Mouse (Mus musculus): ENCODE results near the gene Zg16.
A peak's percentile ranks its signal among the peaks of the same experiment; 100 is the strongest.

DNA sequence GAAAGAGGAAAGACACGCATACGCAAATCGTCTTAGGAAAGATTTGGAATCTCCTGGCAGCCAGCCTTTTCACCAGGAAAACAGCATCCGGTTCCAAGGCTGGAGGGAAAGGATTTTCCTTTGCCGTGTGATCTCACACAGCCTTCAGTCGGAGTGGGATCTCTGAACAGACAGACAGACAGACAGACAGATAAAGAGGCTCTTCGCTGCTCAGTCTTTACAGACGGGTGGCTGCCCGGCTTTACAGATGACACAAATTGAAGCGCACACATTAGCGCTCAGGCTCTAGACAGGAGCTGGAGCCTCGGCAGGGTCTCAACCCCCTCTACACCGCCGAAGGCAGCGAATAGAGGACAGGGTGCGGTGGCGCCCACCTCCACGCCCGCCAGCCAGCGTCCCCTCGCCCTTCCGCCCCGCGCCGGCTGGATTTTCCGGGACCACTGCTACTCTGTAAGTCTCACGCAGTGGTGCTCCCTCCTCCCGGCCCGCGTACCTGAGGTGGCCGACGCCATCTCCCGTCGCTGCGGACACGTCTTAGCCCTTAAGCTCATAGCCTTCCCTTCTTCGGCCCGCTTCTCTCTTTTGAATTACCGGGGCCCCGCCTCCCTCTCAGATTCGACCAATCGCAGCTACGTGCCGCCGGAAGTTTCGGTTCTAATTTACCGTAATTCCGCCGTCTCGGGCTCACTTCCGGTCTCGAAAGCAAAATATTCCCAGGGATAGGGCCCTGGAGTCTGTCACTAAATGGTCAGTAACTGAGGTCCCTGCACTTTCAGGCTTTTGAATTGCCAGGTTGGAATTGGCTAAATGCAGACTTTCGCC lies 45.1 kb downstream of the Zg16 start, which contains the start of gene Kif22:
- TF ChIP-seq POLR2A (IDR thresholded peaks at IDR 0.05; ENCODE audit: insufficient read depth, low read length) (peak; percentile 75), CTCF (IDR thresholded peaks at IDR 0.05; ENCODE audit: low read depth, low read length) (no peak)

All from ES-Bruce4 (cell line).